Mouse (Mus musculus) layer of hippocampus, adult 9-11 months (tissue): Measurements from ENCODE around the gene 1700025G04Rik.

Experiments
- DNase-seq: peaks from one replicate; pipeline ENCODE4 v3.0.0; 2022

Gene 1700025G04Rik

GRCm38 (mm10) chr1:152075725-152076124 lies 14.2 kb downstream of the 1700025G04Rik start:
- DNase-seq: no peak

GRCm38 (mm10) chr1:152070441-152070840 lies 19.5 kb downstream of the 1700025G04Rik start:
- DNase-seq: no peak

GRCm38 (mm10) chr1:152069745-152070144 lies 20.2 kb downstream of the 1700025G04Rik start:
- no peak for DNase-seq

GRCm38 (mm10) chr1:152067919-152068318 lies 22.0 kb downstream of the 1700025G04Rik start:
- no peak for DNase-seq

- no peak for DNase-seq
Measured at GRCm38 (mm10) chr1:152065527-152065926, 24.4 kb downstream of the 1700025G04Rik start.

GRCm38 (mm10) chr1:152063357-152064145 lies 26.4 kb downstream of the 1700025G04Rik start:
- no peak for DNase-seq

GRCm38 (mm10) chr1:152061745-152062144 lies 28.2 kb downstream of the 1700025G04Rik start:
- no peak for DNase-seq

- DNase-seq: no peak
Measured at GRCm38 (mm10) chr1:152060265-152060664, 29.7 kb downstream of the 1700025G04Rik start.

GRCm38 (mm10) chr1:152058776-152059175 lies 31.1 kb downstream of the 1700025G04Rik start:
- no peak for DNase-seq

- DNase-seq: no peak
Measured at GRCm38 (mm10) chr1:152053112-152053511, 36.8 kb downstream of the 1700025G04Rik start.

- no peak for DNase-seq
Measured at GRCm38 (mm10) chr1:152051858-152052257, 38.1 kb downstream of the 1700025G04Rik start.

- no peak for DNase-seq
Measured at GRCm38 (mm10) chr1:152050037-152050436, 39.9 kb downstream of the 1700025G04Rik start.

- peak; percentile 30 for DNase-seq
Measured at GRCm38 (mm10) chr1:152048291-152048690, 41.6 kb downstream of the 1700025G04Rik start.

GRCm38 (mm10) chr1:152047416-152047815 lies 42.5 kb downstream of the 1700025G04Rik start:
- DNase-seq: no peak

GRCm38 (mm10) chr1:152043453-152043852 lies 46.5 kb downstream of the 1700025G04Rik start:
- no peak for DNase-seq

GRCm38 (mm10) chr1:152042409-152042808 lies 47.5 kb downstream of the 1700025G04Rik start:
- no peak for DNase-seq

GRCm38 (mm10) chr1:152041005-152041404 lies 48.9 kb downstream of the 1700025G04Rik start:
- DNase-seq: no peak

GRCm38 (mm10) chr1:152040053-152040452 lies 49.9 kb downstream of the 1700025G04Rik start:
- DNase-seq: no peak

GRCm38 (mm10) chr1:152039588-152039987 lies 50.3 kb downstream of the 1700025G04Rik start:
- no peak for DNase-seq

GRCm38 (mm10) chr1:152038086-152038485 lies 51.8 kb downstream of the 1700025G04Rik start:
- DNase-seq: no peak

- DNase-seq: no peak
Measured at GRCm38 (mm10) chr1:152037589-152037988, 52.3 kb downstream of the 1700025G04Rik start.

GRCm38 (mm10) chr1:152034766-152035165 lies 55.2 kb downstream of the 1700025G04Rik start:
- no peak for DNase-seq

GRCm38 (mm10) chr1:152033731-152034130 lies 56.2 kb downstream of the 1700025G04Rik start:
- no peak for DNase-seq

GRCm38 (mm10) chr1:152032144-152032543 lies 57.8 kb downstream of the 1700025G04Rik start:
- DNase-seq: no peak

GRCm38 (mm10) chr1:152030546-152030945 lies 59.4 kb downstream of the 1700025G04Rik start:
- no peak for DNase-seq
